Mouse (Mus musculus): ENCODE measurements at regions not wholly inside any gene's neighbourhood (a gene's known extent, or its start where the extent isn't known, plus 50 kb on each side); places are given as distances from the start of the nearest gene placed in this dataset.
"Not testable (repeated sequence)": the region's sequence is repeated elsewhere in the genome, so short reads cannot be mapped to it uniquely, and the experiment has no call there.

DNA sequence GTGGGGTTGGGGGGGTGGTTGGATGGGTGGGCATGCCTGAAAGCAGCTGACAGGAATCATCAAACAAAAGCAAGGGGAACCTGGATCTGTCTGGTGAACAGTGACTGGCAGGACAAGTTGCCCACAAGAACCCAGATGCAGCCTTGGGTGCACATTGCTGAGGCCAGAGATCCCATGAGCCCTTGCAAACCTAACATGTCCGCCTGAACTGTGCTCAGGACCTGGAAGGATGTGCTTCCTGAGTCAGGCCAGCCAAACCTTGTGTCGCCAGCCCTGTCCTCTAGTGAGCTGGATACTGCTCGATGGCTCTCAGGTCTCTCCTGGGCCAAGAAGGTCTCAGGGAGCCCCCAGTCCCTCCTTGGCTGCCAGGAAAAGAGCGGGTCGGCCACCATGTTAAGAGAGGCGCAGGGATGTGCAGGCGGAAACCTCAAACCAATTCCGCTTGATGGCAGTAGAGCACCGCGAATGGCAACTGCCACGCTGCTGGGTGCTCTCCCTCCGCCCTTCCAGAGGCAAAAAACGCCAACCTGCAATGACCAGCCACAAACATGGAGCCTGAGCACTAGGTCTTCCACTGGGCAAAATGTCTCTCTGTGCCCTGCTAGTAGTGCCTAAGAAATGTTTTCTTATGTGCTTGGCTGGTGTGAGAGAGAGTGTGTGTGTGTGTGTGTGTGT, 140.2 kb downstream of the Pls3 start:
- DNase-seq: peak; percentile 88

DNA sequence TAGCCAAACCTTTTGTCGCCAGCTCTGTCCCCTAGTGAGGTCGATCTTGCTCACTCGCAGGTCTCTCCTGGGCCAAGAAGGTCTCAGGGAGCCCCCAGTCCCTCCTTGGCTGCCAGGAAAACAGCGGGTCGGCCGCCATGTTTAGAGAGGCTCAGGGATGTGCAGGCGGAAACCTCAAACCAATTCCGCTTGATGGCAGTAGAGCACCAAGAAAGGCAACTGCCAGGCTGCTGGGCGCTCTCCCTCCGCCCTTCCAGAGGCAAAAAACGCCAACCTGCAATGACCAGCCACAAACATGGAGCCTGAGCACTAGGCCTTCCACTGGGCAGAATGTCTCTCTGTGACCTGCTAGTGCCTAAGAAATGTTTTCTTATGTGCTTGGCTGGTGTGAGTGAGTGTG, 141.3 kb downstream of the Pls3 start:
- DNase-seq: peak; percentile 91

DNA sequence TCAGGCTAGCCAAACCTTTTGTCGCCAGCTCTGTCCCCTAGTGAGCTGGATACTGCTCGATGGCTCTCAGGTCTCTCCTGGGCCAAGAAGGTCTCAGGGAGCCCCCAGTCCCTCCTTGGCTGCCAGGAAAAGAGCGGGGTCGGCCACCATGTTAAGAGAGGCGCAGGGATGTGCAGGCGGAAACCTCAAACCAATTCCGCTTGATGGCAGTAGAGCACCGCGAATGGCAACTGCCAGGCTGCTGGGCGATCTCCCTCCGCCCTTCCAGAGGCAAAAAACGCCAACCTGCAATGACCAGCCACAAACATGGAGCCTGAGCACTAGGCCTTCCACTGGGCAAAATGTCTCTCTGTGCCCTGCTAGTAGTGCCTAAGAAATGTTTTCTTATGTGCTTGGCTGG, 145.2 kb downstream of the Pls3 start:
- DNase-seq: peak; percentile 84

DNA sequence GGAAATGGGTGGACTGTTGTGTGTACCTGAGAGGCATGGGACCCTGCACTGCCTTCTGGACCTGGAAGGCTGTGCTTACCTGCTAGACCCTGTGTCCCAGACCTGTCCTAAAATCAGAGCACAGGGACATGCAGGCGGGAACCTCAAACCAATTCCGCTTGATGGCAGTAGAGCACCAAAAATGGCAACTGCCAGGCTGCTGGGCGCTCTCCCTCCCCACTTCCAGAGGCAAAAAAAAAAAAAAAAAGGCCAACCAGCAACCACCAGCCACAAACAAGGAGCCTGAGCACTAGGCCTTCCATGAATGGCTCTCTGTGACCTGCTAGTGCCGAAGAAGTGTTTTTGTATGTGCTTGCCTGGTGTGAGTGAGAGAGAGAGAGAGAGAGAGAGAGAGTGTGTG, 146.5 kb downstream of the Pls3 start:
- peak; percentile 35 for DNase-seq

DNA sequence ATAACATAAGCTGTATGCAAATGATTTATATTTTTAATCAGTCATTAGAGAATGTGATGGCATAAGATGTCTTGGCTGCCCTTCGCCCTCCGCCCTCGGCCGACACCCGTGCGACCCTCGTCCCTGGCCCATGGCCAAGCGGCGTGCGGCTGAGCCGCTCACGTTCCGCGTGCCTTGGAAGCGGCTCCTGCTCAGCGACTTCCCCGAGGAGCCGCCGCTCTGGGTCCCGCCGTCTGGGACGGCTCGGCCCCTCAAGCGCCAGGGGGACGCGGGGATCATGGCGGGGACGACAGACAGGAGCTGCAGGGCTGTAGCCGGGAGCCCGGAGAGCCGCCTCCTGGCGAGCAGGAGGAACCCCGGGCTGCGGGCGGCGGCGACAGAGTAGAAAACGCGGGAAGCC, 145.5 kb upstream of the Rab39b start:
- not testable (repeated sequence) for DNase-seq

DNA sequence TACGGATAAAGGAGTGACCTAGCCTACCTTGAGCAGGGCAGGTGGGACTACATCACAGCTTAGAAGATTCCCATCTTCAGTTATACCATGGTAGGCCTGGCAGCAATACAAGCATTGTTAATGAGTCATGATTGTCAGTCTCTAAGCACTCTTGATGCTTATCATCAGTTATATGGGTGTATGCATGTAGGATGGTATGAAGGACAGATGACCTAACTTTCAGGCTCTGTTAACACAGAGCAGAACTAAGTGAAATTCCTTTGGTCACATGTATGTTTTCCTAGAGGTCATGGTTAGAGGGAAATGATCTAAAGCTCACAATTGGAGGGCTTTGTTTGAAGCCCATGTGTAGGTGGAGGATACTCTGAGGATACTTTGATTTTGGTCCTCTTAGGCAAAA, 121.9 kb upstream of the Rab39b start:
- DNase-seq: no peak

DNA sequence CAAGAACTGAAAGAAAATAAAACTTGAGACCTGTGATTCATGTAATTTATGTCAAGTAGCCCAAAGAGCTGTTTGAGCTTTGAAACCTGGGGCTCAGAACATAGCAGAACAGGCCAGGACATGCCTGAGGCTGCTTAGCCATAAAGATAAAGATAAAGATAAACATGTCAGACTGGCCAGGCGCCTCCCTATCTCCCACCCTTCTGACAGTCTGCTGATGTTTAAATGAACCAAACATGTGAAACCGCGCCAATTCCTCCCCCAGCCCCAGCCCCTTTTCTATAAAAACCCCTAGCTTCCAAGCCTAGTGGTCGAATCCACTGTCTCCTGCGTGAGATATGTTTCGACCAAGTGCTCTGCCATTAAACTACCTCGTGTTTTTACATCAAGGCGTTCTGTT, 97.2 kb upstream of the Rab39b start:
- DNase-seq: peak; percentile 61

DNA sequence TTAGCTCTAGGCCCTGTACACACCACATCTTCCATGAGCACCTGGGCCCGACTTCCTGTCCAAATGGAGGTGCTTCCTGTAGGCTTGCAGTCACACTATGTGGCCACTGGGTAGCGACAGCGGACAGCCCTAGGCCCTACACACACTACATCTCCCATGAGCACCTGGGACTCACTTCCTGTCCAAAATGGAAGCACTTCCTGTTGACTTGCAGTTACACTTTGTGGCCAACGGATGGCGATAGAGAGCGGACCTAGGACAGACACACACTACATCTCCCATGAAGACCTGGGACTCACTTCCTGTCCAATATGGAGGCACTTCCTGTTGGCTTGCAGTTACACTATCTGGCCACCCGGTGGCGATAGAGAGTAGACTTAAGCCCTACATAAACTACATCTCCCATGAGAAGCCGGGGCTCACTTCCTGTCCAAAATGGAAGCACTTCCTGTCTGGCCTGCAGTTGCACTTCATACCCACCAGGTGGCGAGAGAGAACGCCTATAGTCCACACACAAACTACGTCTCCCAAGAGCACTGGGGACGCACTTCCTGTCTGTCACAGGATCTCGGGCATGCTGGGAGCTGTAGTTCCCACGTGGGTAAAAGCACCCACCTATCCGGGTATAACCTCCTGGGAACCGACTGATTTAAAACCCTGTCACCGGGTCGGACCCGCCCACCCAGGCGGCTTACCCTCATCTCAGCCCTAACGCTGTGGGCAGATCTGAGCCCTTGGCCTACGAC, 96.1 kb upstream of the Rab39b start:
- peak; percentile 100 for DNase-seq

DNA sequence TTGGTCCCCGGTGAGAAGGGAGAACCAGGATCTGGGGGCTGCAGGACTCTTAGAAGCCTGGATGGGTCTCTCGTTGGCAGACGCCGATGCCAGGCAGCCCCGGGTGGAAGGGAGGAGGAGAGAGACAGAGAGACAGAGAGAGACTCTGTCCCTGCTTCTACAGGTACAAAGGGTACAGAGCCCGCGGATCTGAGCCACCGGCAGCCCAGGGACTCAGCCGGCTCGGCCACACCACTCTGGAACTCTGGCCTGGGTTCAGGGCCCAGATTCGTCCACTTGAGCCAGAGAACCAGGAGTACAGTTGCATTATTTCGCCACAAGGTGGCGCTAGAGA, 95.5 kb upstream of the Rab39b start:
- no peak for DNase-seq

DNA sequence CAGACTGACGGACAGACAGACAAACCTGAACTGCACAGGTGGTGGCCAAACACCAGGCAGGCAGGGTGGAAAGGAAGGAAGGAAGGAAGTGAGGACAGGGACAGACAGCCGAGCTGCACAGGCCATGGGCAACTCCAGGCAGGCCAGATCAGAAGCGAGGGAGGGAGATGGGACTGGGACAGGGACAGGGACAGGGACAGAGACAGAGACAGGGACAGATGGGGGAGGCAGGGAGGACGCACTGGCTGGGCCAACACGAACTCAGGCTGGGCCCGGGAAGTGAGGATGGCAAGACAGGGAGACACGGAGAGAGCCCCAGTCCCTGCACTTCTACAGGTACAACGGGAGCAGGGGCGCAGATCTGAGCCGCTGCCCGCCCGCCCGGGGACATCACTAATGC, 94.9 kb upstream of the Rab39b start:
- DNase-seq: no peak

DNA sequence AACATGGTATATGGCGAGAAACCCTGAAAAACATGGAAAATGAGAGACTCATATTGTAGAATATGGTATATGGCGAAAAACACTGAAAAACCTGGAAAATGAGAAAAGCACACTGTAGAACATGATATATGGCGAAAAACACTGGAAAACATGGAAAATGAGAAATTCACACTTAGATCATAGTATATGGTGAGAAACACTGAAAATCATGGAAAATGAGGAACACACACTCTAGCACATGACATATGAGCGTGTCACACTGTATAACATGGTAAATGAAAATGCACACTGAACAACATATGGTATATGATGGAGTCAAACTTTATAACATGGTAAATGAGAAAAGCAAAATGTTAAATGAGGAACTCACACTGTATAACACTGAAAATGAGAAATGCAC, 89.6 kb upstream of the Rab39b start:
- no peak for DNase-seq

DNA sequence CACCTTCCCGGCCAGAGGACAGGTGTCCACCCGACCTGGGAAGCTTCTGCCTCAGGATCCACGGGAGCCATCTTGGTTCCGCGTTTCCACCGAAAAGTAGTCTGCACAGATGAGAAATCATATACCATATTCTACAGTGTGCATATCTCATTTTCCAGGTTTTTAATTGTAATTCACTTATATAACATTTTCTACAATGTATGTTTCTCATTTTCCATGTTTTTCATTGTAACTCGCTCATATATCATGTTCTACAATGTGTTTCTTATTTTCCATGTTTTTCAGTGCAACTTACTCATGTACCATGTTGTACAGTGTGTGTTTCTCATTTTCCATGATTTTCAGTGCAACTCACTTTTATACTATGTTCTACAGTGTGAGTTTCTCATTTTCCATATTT, 65.4 kb upstream of the Rab39b start:
- DNase-seq: no peak

All from cerebellum, adult 9-10 months (tissue).